In genomic region chr19:53450624-53451387, GRCm38 (mm10) we compare ENCODE assay signal across 11 mouse cellular contexts.
A peak's percentile ranks its signal among the peaks of the same experiment; 100 is the strongest.
DNase-seq lines count a peak whose midpoint lies in the region; ATAC-seq and TF ChIP-seq lines count a peak whose summit lies in the region.
"Had no signal": no experiment of that assay in that cellular context is flagged by ENCODE, and none has a peak within 500 bp of the region (broad histone marks: within the 10 kb centered on the region; RNA-seq: fewer than 3 reads in every experiment).

No protein-coding gene starts in this region.

- peaks cover 10% of the 10 kb centered on the region; the same call in 1 of the 2 replicates for H3K4me1 ChIP-seq in hindbrain, postnatal 0 days (ENCODE audit: insufficient read depth, low read length)
- H3K4me1 ChIP-seq in hindbrain, embryonic 14.5 days (replicated peaks; ENCODE audit: control insufficient read depth, insufficient read depth, low read length) = peaks cover 12% of the 10 kb centered on the region
- H3K4me1 ChIP-seq in forebrain, embryonic 12.5 days = peaks cover 22% of the 10 kb centered on the region; the same call in 1 of the 2 replicates
- 0 out of 2 replicates have a peak, but pooled peaks cover 6% of the 10 kb centered on the region for H3K4me1 ChIP-seq in midbrain, embryonic 14.5 days (ENCODE audit: control insufficient read depth, insufficient read depth, low read length)

- TF ChIP-seq POLR2A in myocyte (IDR thresholded peaks at IDR 0.05; ENCODE audit: insufficient read length, low read depth) = no peak

- no peaks in the 10 kb centered on the region for H3K27me3 ChIP-seq in hindbrain, postnatal 0 days (ENCODE audit: insufficient read depth, low read length)
- no peaks in the 10 kb centered on the region for H3K27me3 ChIP-seq in hindbrain, embryonic 14.5 days (ENCODE audit: control insufficient read depth, insufficient read depth, low read length)
- no peaks in the 10 kb centered on the region for H3K27me3 ChIP-seq in forebrain, embryonic 12.5 days
- no peaks in the 10 kb centered on the region for H3K27me3 ChIP-seq in myocyte (ENCODE audit: control insufficient read depth, insufficient read depth, insufficient read length)
- H3K27me3 ChIP-seq in midbrain, embryonic 14.5 days (ENCODE audit: control insufficient read depth, insufficient read depth, low read length) = no peaks in the 10 kb centered on the region

- peak overlapping the region; percentile 17; the same call in 1 of the 2 replicates for H3K27ac ChIP-seq in hindbrain, postnatal 0 days
- no peak overlapping the region for H3K27ac ChIP-seq in hindbrain, embryonic 14.5 days
- peak overlapping the region; percentile 43; the same call in 1 of the 2 replicates for H3K27ac ChIP-seq in forebrain, embryonic 12.5 days
- H3K27ac ChIP-seq in midbrain, embryonic 14.5 days (replicated peaks; ENCODE audit: low read depth, low read length) = no peak overlapping the region

- H3K4me2 ChIP-seq in hindbrain, postnatal 0 days (ENCODE audit: low read depth, low read length) = no peak overlapping the region
- no peak overlapping the region for H3K4me2 ChIP-seq in hindbrain, embryonic 14.5 days (replicated peaks)
- H3K4me2 ChIP-seq in forebrain, embryonic 12.5 days = no peak overlapping the region
- H3K4me2 ChIP-seq in myocyte (ENCODE audit: low read depth) = peak overlapping the region; percentile 83
- no peak overlapping the region for H3K4me2 ChIP-seq in midbrain, embryonic 14.5 days (ENCODE audit: low read length)

- H3ac ChIP-seq in myocyte (ENCODE audit: control insufficient read depth, insufficient read length) = no peak overlapping the region

- 64% methylated on average over 15 of the region's 17 CpGs for WGBS in hindbrain, postnatal 0 days
- 77% methylated on average over 14 of the region's 17 CpGs for WGBS in hindbrain, embryonic 14.5 days
- WGBS in forebrain, embryonic 12.5 days = 82% methylated on average over 15 of the region's 17 CpGs
- 82% methylated on average over 17 of the region's 17 CpGs for WGBS in midbrain, embryonic 14.5 days

- no peaks in the 10 kb centered on the region for H3K9me3 ChIP-seq in hindbrain, postnatal 0 days (ENCODE audit: low read length)
- no peaks in the 10 kb centered on the region for H3K9me3 ChIP-seq in hindbrain, embryonic 14.5 days (ENCODE audit: control insufficient read depth, low read length)
- no peaks in the 10 kb centered on the region for H3K9me3 ChIP-seq in forebrain, embryonic 12.5 days
- no peaks in the 10 kb centered on the region for H3K9me3 ChIP-seq in midbrain, embryonic 14.5 days (ENCODE audit: control insufficient read depth, low read length)

- no peak for TF ChIP-seq CTCF in hindbrain, postnatal 0 days (IDR thresholded peaks at IDR 0.05; ENCODE audit: low read depth)

- DNase-seq in hindbrain, postnatal 0 days (ENCODE audit: low spot score) = no peak
- DNase-seq in hindbrain, embryonic 14.5 days (ENCODE audit: low spot score) = no peak
- DNase-seq in ES-CJ7 (ENCODE audit: low read depth, low spot score) = peak; percentile 26
- DNase-seq in left cerebral cortex, adult 11 months (ENCODE audit: low spot score) = no peak
- no peak for DNase-seq in gastrocnemius, adult 8-10 months (ENCODE audit: low spot score in 2 of 2)
- DNase-seq in midbrain, embryonic 14.5 days = no peak
- DNase-seq: kidney, adult 8-10 months; liver; retina, postnatal 1 day had no signal

- no peaks in the 10 kb centered on the region for H3K79me2 ChIP-seq in myocyte (ENCODE audit: control insufficient read depth, insufficient read depth)

- no peak for ATAC-seq in hindbrain, postnatal 0 days
- no peak for ATAC-seq in hindbrain, embryonic 14.5 days (ENCODE audit: low FRiP score)
- no peak for ATAC-seq in forebrain, embryonic 12.5 days (ENCODE audit: low FRiP score)
- ATAC-seq in midbrain, embryonic 14.5 days (ENCODE audit: low FRiP score, low TSS enrichment) = no peak

- H3K36me3 ChIP-seq in hindbrain, postnatal 0 days (ENCODE audit: insufficient read depth, low read length) = no peaks in the 10 kb centered on the region
- no peaks in the 10 kb centered on the region for H3K36me3 ChIP-seq in hindbrain, embryonic 14.5 days (replicated peaks; ENCODE audit: control insufficient read depth, insufficient read depth)
- H3K36me3 ChIP-seq in forebrain, embryonic 12.5 days (replicated peaks) = no peaks in the 10 kb centered on the region
- no peaks in the 10 kb centered on the region for H3K36me3 ChIP-seq in myocyte (ENCODE audit: control insufficient read depth, insufficient read depth)
- H3K36me3 ChIP-seq in midbrain, embryonic 14.5 days (ENCODE audit: control insufficient read depth, insufficient read depth, low read length) = no peaks in the 10 kb centered on the region

- H3K4me3 ChIP-seq in hindbrain, postnatal 0 days (ENCODE audit: low read length) = no peak overlapping the region
- no peak overlapping the region for H3K4me3 ChIP-seq in hindbrain, embryonic 14.5 days (replicated peaks; ENCODE audit: low read length)
- no peak overlapping the region for H3K4me3 ChIP-seq in forebrain, embryonic 12.5 days (replicated peaks)
- H3K4me3 ChIP-seq in myocyte = peak overlapping the region; percentile 3
- H3K4me3 ChIP-seq in midbrain, embryonic 14.5 days (replicated peaks; ENCODE audit: low read depth, low read length) = no peak overlapping the region

- no peak overlapping the region for H3K9ac ChIP-seq in hindbrain, postnatal 0 days (replicated peaks; ENCODE audit: low read length)
- no peak overlapping the region for H3K9ac ChIP-seq in hindbrain, embryonic 14.5 days
- no peak overlapping the region for H3K9ac ChIP-seq in forebrain, embryonic 12.5 days
- H3K9ac ChIP-seq in midbrain, embryonic 14.5 days (replicated peaks; ENCODE audit: low read length) = no peak overlapping the region

TF ChIP-seq in myocyte, 11 proteins besides CTCF, POLR2A, EP300 and RAD21:
- TF ChIP-seq REST (IDR thresholded peaks at IDR 0.05; ENCODE audit: insufficient read depth, insufficient read length) = no peak
- peak in 2 of 3 experiments; percentile 51 to 71 for TF ChIP-seq MYOD1 (IDR thresholded peaks at IDR 0.05; ENCODE audit: control insufficient read depth in 1 of 3, insufficient read length in 2 of 3, low read depth in 2 of 3)
- no peak for TF ChIP-seq SRF (IDR thresholded peaks at IDR 0.05; ENCODE audit: control insufficient read depth, insufficient read length, low read depth)
- TF ChIP-seq TCF3 (IDR thresholded peaks at IDR 0.05; ENCODE audit: insufficient read length, low read depth) = no peak
- TF ChIP-seq E2F4 (IDR thresholded peaks at IDR 0.05; ENCODE audit: insufficient read depth) = no peak
- peak in 2 of 3 experiments; percentile 34 to 68 for TF ChIP-seq MYOG (IDR thresholded peaks at IDR 0.05; ENCODE audit: control insufficient read depth in 1 of 3, insufficient read depth in 1 of 3, insufficient read length in 2 of 3, low read depth in 2 of 3)
- no peak for TF ChIP-seq POLR2AphosphoS2 (IDR thresholded peaks at IDR 0.05; ENCODE audit: insufficient read length, low read depth)
- no peak for TF ChIP-seq CEBPB (IDR thresholded peaks at IDR 0.05; ENCODE audit: insufficient read depth, poor library complexity, severe bottlenecking)
- TF ChIP-seq USF1 (IDR thresholded peaks at IDR 0.05; ENCODE audit: low read depth) = no peak
- TF ChIP-seq MAX (IDR thresholded peaks at IDR 0.05; ENCODE audit: low read depth) = no peak
- TF ChIP-seq TCF12 (IDR thresholded peaks at IDR 0.05; ENCODE audit: insufficient read depth, poor library complexity, severe bottlenecking) = no peak

Comparison
In these comparisons a context has a peak if more than half of its experiments do, and no peak if none do; other contexts are left out.
1. H3K27ac ChIP-seq: peak in hindbrain, postnatal 0 days (single experiment) and forebrain, embryonic 12.5 days (single experiment); none in hindbrain, embryonic 14.5 days (single experiment) and midbrain, embryonic 14.5 days (single experiment).